Mouse (Mus musculus) limb, embryonic 15.5 days (tissue): ENCODE measurements around the gene Vcp. TPM values are rescaled to one million over a fixed set of nuclear protein-coding genes. Genes with fewer than 3 reads are reported as not detected.
A peak's percentile ranks its signal among the peaks of the same experiment; 100 is the strongest.

ENCODE experiments used
- ATAC-seq: fragments of 200-750 bp; cut with Nextera tagmentation; 2 replicates; pipeline ENCODE4 v1.8.0; 2017; ENCODE audit warnings: low read depth, moderate TSS enrichment; ENCODE audit not compliant: insufficient number of reproducible peaks, low FRiP score, low TSS enrichment
- H3K27ac ChIP-seq: fragments of 300-500 bp; sonication (generic); 2 replicates; pipeline ENCODE4 v1.5.1; 2015; ENCODE audit warnings: moderate library complexity, mild to moderate bottlenecking, inconsistent platforms
- H3K27me3 ChIP-seq: fragments of 300-500 bp; sonication (generic); 2 replicates; pipeline ENCODE4 v1.6.1; 2015; ENCODE audit warnings: inconsistent platforms
- H3K36me3 ChIP-seq: fragments of 300-500 bp; sonication (generic); 2 replicates; pipeline ENCODE4 v1.6.1; 2015; ENCODE audit warnings: inconsistent platforms
- H3K4me1 ChIP-seq: fragments of 300-500 bp; sonication (generic); 2 replicates; pipeline ENCODE4 v1.6.1; 2015; ENCODE audit warnings: inconsistent platforms
- H3K4me2 ChIP-seq: fragments of 300-500 bp; sonication (generic); 2 replicates; pipeline ENCODE4 v1.6.1; 2015; ENCODE audit warnings: mild to moderate bottlenecking, inconsistent platforms
- H3K4me3 ChIP-seq: fragments of 300-500 bp; sonication (generic); 2 replicates; pipeline ENCODE4 v1.5.1; 2015; ENCODE audit warnings: mild to moderate bottlenecking, inconsistent platforms
- H3K9ac ChIP-seq: fragments of 300-500 bp; sonication (generic); 2 replicates; pipeline ENCODE4 v1.6.1; 2015; ENCODE audit warnings: inconsistent platforms
- H3K9me3 ChIP-seq: fragments of 300-500 bp; sonication (generic); 2 replicates; pipeline ENCODE4 v1.6.1; 2016; ENCODE audit warnings: inconsistent platforms
- WGBS: fragments of 180-500 bp; shearing (Covaris S2); methylation state at CpG from one replicate; pipeline ENCODE4 v1.1.7; 2015; 5-methylcytosine and 5-hydroxymethylcytosine counted together
- polyA plus RNA-seq: library from polyadenylated mRNA; unstranded; fragments of >200 nt; fragmentation: Nextera tagmentation; extraction: Ambion mirVana; gene quantifications from 2 replicates; pipeline ENCODE4 v1.2.1, GENCODE M21; 2015

Vcp gene
- polyA plus RNA-seq, 1 experiment from 2014 or later = 505 TPM

- no peak for ATAC-seq
- Histone ChIP-seq H3K4me2 (no peak overlapping the region), H3K9ac (no peak overlapping the region), H3K4me3 (no peak overlapping the region), H3K27me3 (no peaks in the 10 kb centered on the region), H3K27ac (no peak overlapping the region), H3K9me3 (no peaks in the 10 kb centered on the region), H3K4me1 (no peaks in the 10 kb centered on the region; the same call in 1 of the 2 replicates), H3K36me3 (peaks cover 13% of the 10 kb centered on the region)
- WGBS = 37% methylated on average over 4 of the region's 4 CpGs
These were observed 38.7 kb downstream of the Vcp start for GRCm38 (mm10) chr4:42961592-42961991.

GRCm38 (mm10) chr4:42959382-42959781 is 40.9 kb downstream of the Vcp start:
- Histone ChIP-seq H3K4me2 (no peak overlapping the region), H3K4me1 (no peaks in the 10 kb centered on the region), H3K9ac (no peak overlapping the region), H3K9me3 (no peaks in the 10 kb centered on the region), H3K27ac (no peak overlapping the region), H3K4me3 (no peak overlapping the region), H3K27me3 (no peaks in the 10 kb centered on the region), H3K36me3 (peaks cover 21% of the 10 kb centered on the region)
- ATAC-seq = no peak
- 73% methylated on average over 4 of the region's 4 CpGs for WGBS

GRCm38 (mm10) chr4:42958942-42959341 is 41.4 kb downstream of the Vcp start:
- H3K4me3 ChIP-seq = no peak overlapping the region
- no peak overlapping the region for H3K9ac ChIP-seq
- H3K4me2 ChIP-seq = no peak overlapping the region
- H3K27me3 ChIP-seq = no peaks in the 10 kb centered on the region
- H3K27ac ChIP-seq = no peak overlapping the region
- 64% methylated on average over 8 of the region's 8 CpGs for WGBS
- H3K4me1 ChIP-seq = 0 out of 2 replicates have a peak, but pooled peaks cover under 1% of the 10 kb centered on the region
- ATAC-seq = no peak
- H3K36me3 ChIP-seq = peaks cover 21% of the 10 kb centered on the region
- H3K9me3 ChIP-seq = no peaks in the 10 kb centered on the region

DNA sequence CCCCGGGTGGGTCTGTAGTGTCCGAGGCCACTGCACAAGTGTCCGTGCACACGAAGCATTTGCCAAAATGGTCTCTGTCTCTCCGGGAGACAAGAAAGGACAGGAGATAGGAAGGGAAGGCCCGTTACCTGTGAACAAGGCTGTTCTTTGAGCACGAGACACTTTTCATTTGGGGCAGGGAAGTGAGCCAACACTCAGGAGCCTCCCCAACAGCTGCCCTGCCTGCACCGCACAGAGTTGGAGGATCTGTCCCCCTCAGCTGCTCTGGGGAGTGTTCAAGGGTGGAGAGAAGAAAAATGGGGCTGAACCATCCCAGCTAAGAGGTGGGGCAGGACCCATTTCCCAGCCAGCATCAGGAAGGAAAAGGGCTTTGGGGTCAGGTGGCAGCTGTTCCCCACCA is 42.3 kb downstream of the Vcp start:
- WGBS = 87% methylated on average over 8 of the region's 8 CpGs
- Histone ChIP-seq H3K9ac (no peak overlapping the region), H3K9me3 (no peaks in the 10 kb centered on the region), H3K27ac (no peak overlapping the region), H3K4me3 (no peak overlapping the region), H3K27me3 (no peaks in the 10 kb centered on the region), H3K4me1 (peaks cover 9% of the 10 kb centered on the region; the same call in 1 of the 2 replicates), H3K4me2 (no peak overlapping the region), H3K36me3 (peaks cover 21% of the 10 kb centered on the region)
- no peak for ATAC-seq

DNA sequence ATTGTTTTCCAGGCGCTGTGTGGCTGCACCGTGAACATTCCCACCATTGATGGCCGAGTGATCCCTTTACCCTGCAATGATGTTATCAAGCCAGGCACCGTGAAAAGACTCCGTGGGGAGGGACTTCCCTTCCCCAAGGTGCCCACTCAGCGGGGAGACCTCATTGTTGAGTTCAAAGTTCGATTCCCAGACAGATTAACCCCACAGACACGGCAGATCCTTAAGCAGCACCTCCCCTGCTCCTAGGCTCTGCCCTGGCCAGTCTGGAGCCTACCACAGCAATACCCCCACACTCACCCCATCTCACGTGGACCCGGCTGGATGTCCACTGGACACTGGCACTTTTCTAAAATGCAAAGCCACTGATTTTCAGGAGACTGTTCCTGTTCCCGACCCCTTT is 43.0 kb downstream of the Vcp start:
- H3K4me3 ChIP-seq = no peak overlapping the region
- H3K4me2 ChIP-seq = no peak overlapping the region
- no peaks in the 10 kb centered on the region for H3K9me3 ChIP-seq
- 89% methylated on average over 11 of the region's 11 CpGs for WGBS
- H3K9ac ChIP-seq = no peak overlapping the region
- H3K27me3 ChIP-seq = no peaks in the 10 kb centered on the region
- ATAC-seq = no peak
- no peak overlapping the region for H3K27ac ChIP-seq
- peaks cover 21% of the 10 kb centered on the region for H3K36me3 ChIP-seq
- H3K4me1 ChIP-seq = peaks cover 9% of the 10 kb centered on the region; the same call in 1 of the 2 replicates

- H3K9ac ChIP-seq = no peak overlapping the region
- H3K4me1 ChIP-seq = peaks cover 16% of the 10 kb centered on the region
- no peaks in the 10 kb centered on the region for H3K27me3 ChIP-seq
- 92% methylated on average over 17 of the region's 17 CpGs for WGBS
- no peak overlapping the region for H3K27ac ChIP-seq
- H3K9me3 ChIP-seq = no peaks in the 10 kb centered on the region
- no peak for ATAC-seq
- H3K4me2 ChIP-seq = no peak overlapping the region
- H3K36me3 ChIP-seq = peaks cover 21% of the 10 kb centered on the region
- no peak overlapping the region for H3K4me3 ChIP-seq
These were observed 43.7 kb downstream of the Vcp start for GRCm38 (mm10) chr4:42956581-42956980.

- H3K4me2 ChIP-seq = no peak overlapping the region
- H3K9me3 ChIP-seq = no peaks in the 10 kb centered on the region
- peaks cover 27% of the 10 kb centered on the region for H3K4me1 ChIP-seq
- no peak for ATAC-seq
- H3K9ac ChIP-seq = no peak overlapping the region
- no peak overlapping the region for H3K27ac ChIP-seq
- H3K36me3 ChIP-seq = peaks cover 21% of the 10 kb centered on the region
- 90% methylated on average over 3 of the region's 3 CpGs for WGBS
- H3K27me3 ChIP-seq = no peaks in the 10 kb centered on the region
- no peak overlapping the region for H3K4me3 ChIP-seq
These were observed 45.1 kb downstream of the Vcp start for GRCm38 (mm10) chr4:42955200-42955599.

GRCm38 (mm10) chr4:42954297-42954696 is 46.0 kb downstream of the Vcp start:
- no peaks in the 10 kb centered on the region for H3K9me3 ChIP-seq
- H3K4me2 ChIP-seq = no peak overlapping the region
- peaks cover 21% of the 10 kb centered on the region for H3K36me3 ChIP-seq
- H3K27me3 ChIP-seq = no peaks in the 10 kb centered on the region
- no peak overlapping the region for H3K9ac ChIP-seq
- no peak overlapping the region for H3K27ac ChIP-seq
- H3K4me3 ChIP-seq = no peak overlapping the region
- H3K4me1 ChIP-seq = peaks cover 31% of the 10 kb centered on the region
- ATAC-seq = no peak
- 6% methylated on average over 10 of the region's 10 CpGs for WGBS

GRCm38 (mm10) chr4:42953435-42954094 is 46.7 kb downstream of the Vcp start:
- H3K9me3 ChIP-seq = no peaks in the 10 kb centered on the region
- H3K9ac ChIP-seq = no peak overlapping the region
- WGBS = 21% methylated on average over 10 of the region's 10 CpGs
- peak overlapping the region; percentile 40 for H3K27ac ChIP-seq
- H3K4me1 ChIP-seq = peaks cover 35% of the 10 kb centered on the region
- no peak overlapping the region for H3K4me2 ChIP-seq
- ATAC-seq = no peak
- H3K4me3 ChIP-seq = no peak overlapping the region
- no peaks in the 10 kb centered on the region for H3K27me3 ChIP-seq
- H3K36me3 ChIP-seq = peaks cover 21% of the 10 kb centered on the region

DNA sequence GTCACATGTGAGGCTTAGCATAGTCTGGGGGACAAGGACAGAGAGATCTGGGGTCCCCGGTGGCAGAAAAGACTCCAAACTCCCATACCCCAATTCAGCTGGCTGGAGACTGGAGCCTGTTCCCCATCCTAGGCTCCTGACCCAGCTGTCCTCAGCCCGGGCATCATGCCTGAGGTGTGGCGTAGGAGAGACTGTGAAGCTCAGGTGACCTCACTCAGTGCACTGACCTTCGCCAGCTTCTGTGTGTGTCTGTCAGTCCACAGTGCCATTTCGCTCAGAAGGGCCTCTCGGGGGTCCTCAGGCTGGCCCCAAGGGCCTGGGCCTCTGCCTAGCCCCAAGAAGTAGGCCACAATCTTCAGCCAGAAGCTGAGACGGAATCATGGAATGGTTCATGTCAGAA is 47.7 kb downstream of the Vcp start:
- 82% methylated on average over 7 of the region's 7 CpGs for WGBS
- Histone ChIP-seq H3K4me2 (no peak overlapping the region), H3K9me3 (no peaks in the 10 kb centered on the region), H3K4me1 (peaks cover 35% of the 10 kb centered on the region), H3K36me3 (peaks cover 17% of the 10 kb centered on the region), H3K27me3 (peaks cover 8% of the 10 kb centered on the region), H3K27ac (no peak overlapping the region), H3K9ac (no peak overlapping the region), H3K4me3 (no peak overlapping the region)
- no peak for ATAC-seq

DNA sequence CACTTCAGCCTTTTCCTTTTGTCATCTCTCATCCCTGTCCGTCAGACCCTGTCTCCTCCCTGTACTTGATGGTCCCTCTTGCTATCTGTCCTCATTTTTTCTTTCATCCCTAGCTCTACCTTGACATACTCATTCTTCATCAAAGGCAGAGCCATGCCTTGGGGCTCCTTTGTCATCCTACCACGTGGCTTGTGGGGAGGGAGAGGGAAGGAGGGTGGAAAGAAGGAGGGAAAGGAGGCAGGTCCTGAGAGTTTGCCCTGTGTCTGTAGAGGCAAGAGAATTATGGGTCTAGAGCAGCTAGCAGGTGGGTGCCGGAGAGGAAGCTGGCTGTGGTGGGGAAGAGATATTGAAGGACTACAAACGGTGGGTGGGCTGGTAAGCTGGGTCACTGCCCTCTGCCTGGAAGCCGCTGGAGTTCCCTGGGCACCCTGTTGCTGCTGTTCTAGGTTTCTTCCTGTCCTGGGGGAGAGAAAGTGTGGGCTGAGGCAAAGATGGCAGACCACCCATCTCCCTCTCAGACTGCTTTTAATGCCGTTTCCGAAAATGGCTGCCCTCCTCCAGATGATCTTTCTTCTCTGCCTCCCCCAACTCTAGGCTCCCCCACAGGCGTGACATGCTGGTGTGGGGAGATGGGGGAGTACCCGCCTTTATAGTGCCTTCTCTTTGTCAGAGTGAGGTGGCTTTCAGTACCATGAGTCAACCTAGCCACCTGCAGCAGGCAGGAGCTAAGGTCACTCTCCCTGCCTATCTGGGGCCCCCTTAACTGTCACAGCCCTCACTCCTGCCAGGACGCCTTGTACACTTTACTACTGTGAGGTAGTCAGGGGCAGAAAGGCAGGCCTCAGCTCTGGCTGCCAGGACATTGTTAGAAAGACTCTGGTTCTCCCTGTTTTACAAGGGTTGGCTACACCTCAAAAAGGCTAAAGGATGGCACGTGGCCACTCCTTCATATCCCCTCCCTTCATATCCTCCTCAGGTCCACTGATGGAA is 48.8 kb downstream of the Vcp start:
- H3K4me2 ChIP-seq = peak overlapping the region; percentile 21
- no peak overlapping the region for H3K27ac ChIP-seq
- H3K27me3 ChIP-seq = peaks cover 12% of the 10 kb centered on the region
- peaks cover 7% of the 10 kb centered on the region for H3K36me3 ChIP-seq
- peaks cover 35% of the 10 kb centered on the region for H3K4me1 ChIP-seq
- no peak for ATAC-seq
- H3K4me3 ChIP-seq = 0 out of 2 replicates have a peak overlapping the region, but pooled peaks have one; percentile 87
- WGBS = 60% methylated on average over 11 of the region's 11 CpGs
- no peak overlapping the region for H3K9ac ChIP-seq
- no peaks in the 10 kb centered on the region for H3K9me3 ChIP-seq

DNA sequence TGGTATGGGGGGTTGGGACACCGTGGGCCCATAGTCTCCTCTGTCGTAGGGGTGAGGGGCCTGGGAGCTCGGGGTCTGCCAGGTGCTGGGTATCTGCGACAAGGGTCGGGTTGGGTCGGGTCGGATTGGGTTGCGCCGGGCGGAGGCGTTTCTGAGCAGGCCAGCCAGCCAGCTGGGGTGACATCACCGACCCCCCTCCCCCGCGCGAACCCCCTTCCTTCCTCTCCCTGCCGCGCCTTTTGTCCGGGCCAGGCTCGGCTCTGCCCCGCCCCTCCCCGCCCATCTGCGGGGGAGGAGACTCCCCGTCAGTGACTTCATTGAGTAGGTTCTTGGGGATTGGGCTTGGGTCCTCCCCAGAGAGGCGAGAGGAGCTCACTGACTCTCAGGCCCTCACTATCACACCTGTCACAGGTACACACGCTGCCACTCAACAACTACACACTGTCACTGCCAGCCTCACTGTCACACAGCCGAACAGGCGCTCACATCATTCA is 50.2 kb downstream of the Vcp start:
- peak overlapping the region; percentile 72 for H3K4me2 ChIP-seq
- H3K9me3 ChIP-seq = no peaks in the 10 kb centered on the region
- H3K4me1 ChIP-seq = peaks cover 35% of the 10 kb centered on the region
- peak; percentile 81 for ATAC-seq
- 3% methylated on average over 22 of the region's 27 CpGs for WGBS
- peaks cover 12% of the 10 kb centered on the region for H3K27me3 ChIP-seq
- H3K9ac ChIP-seq = peak overlapping the region; percentile 82
- H3K36me3 ChIP-seq = no peaks in the 10 kb centered on the region
- H3K27ac ChIP-seq = peak overlapping the region; percentile 89
- H3K4me3 ChIP-seq = peak overlapping the region; percentile 87
